Mouse (Mus musculus) lung, postnatal 0 days (tissue): ENCODE data around the gene Fam78b.

ENCODE experiments used
- CTCF ChIP-seq: IDR thresholded peaks from 2 replicates; pipeline ENCODE4 v1.5.1; 2016; ENCODE audit warnings: antibody characterized with exemption, mild to moderate bottlenecking
- EP300 ChIP-seq: IDR thresholded peaks from 2 replicates; pipeline ENCODE4 v1.6.1; 2016; ENCODE audit warnings: antibody characterized with exemption, mild to moderate bottlenecking, control low read depth

DNA sequence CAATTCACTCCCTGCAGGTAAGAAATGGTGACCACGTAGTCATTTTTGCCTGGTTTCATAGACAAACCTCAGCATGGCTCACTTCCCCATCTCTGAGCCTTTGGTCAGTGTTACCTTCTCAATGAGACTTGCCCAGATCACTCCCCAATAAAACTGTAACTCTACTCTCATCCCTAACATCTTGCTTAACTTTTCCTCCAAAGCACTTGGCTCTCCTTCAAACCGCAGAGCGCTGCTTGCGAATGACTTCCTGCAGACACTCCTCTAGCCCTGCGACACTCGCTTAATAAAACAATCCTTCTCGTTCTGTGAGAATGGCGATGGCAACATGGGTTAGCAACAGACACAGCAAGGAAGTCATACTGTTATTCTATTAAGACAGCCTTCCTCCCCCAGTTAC, 100.8 kb downstream of the Fam78b start:
- TF ChIP-seq CTCF (no peak), EP300 (no peak)
